Mouse (Mus musculus): ENCODE measurements at regions not wholly inside any gene's neighbourhood (a gene's known extent, or its start where the extent isn't known, plus 50 kb on each side); places are given as distances from the start of the nearest gene placed in this dataset.

DNA sequence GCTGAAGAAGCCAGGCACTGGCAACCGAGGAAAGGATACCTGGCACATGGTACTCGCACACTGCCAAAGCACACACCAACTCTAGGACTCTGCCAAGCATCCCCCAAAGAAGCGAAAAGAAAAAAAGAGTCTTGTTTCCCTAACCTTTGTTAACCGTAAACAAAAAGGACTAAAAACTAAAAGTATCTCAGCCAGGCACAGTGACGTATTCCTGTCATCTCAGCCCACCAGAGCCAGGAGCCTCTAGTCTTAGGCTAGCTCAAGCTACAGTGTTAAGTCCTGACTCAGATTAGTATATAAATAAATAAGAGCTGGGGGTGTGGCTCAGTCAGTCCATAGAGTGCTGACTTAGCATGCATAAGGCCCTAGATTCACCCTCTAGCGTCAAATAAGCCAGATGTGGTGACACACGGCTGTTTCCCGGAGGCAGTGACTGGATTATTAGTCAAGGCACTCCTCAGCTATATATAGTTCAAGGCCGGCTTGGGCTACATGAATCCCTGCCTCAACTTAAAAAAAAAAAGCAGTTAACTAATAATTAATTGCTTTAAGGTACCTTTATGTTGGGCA, 130.1 kb downstream of the Sox4 start:
- H3K4me1 ChIP-seq (ENCODE audit: control insufficient read depth in 1 of 2, insufficient read depth in 2 of 2, low read length in 2 of 2): no peaks in the 10 kb centered on the region
- no peaks in the 10 kb centered on the region for H3K9me3 ChIP-seq (replicated peaks; ENCODE audit: insufficient read depth, low read length)
- no peaks in the 10 kb centered on the region for H3K79me2 ChIP-seq (ENCODE audit: control insufficient read depth, insufficient read depth, low read length, poor library complexity)
- H3K9ac ChIP-seq (ENCODE audit: control insufficient read depth, low read depth, low read length, poor library complexity, severe bottlenecking): no peak overlapping the region
- no peak for DNase-seq (ENCODE audit: low read depth, low spot score)
- no peak for TF ChIP-seq UBTF (IDR thresholded peaks at IDR 0.05; ENCODE audit: borderline replicate concordance, insufficient read depth, low read depth, low read length)
- no peak for TF ChIP-seq CTCF (IDR thresholded peaks at IDR 0.05 in 2 of 3, conservative IDR thresholded peaks at IDR 0.05 in 1 of 3; ENCODE audit: control insufficient read depth in 1 of 3, insufficient read depth in 1 of 3, low read depth in 2 of 3, low read length in 3 of 3, poor library complexity in 1 of 3, severe bottlenecking in 1 of 3)
- no peak for TF ChIP-seq TBP (IDR thresholded peaks at IDR 0.05; ENCODE audit: low read depth, low read length)
- TF ChIP-seq ZKSCAN1 (IDR thresholded peaks at IDR 0.05; ENCODE audit: low read depth, low read length): no peak
- no peak for TF ChIP-seq NRF1 (IDR thresholded peaks at IDR 0.05; ENCODE audit: insufficient read depth, low read depth, low read length, poor library complexity, severe bottlenecking)
- no peak for TF ChIP-seq CHD2 (IDR thresholded peaks at IDR 0.05; ENCODE audit: low read length)
- no peak for TF ChIP-seq HCFC1 (IDR thresholded peaks at IDR 0.05; ENCODE audit: low read depth, low read length)
- no peak for TF ChIP-seq SMC3 (IDR thresholded peaks at IDR 0.05; ENCODE audit: low read depth, low read length)
- TF ChIP-seq MXI1 (IDR thresholded peaks at IDR 0.05; ENCODE audit: low read depth, low read length): no peak
- TF ChIP-seq NELFE (IDR thresholded peaks at IDR 0.05; ENCODE audit: low read depth, low read length): no peak
- no peak for TF ChIP-seq POLR2AphosphoS2 (IDR thresholded peaks at IDR 0.05; ENCODE audit: low read length)
- TF ChIP-seq POLR2AphosphoS5 (IDR thresholded peaks at IDR 0.05; ENCODE audit: borderline replicate concordance, low read depth, low read length): no peak
- TF ChIP-seq MAX (IDR thresholded peaks at IDR 0.05; ENCODE audit: low read length): no peak
- no peak for TF ChIP-seq ELF1 (IDR thresholded peaks at IDR 0.05; ENCODE audit: low read depth, low read length)
- no peak overlapping the region for H3K4me3 ChIP-seq (ENCODE audit: control insufficient read depth in 1 of 2, insufficient read depth in 1 of 2, low read depth in 2 of 2, low read length in 2 of 2)
- no peaks in the 10 kb centered on the region for H3K27me3 ChIP-seq (ENCODE audit: control insufficient read depth in 1 of 2, insufficient read depth in 2 of 2, low read length in 2 of 2)
- no peak overlapping the region for H3K27ac ChIP-seq (ENCODE audit: control insufficient read depth, low read depth, low read length)
- no peaks in the 10 kb centered on the region for H3K36me3 ChIP-seq (ENCODE audit: control insufficient read depth in 1 of 2, insufficient read depth in 2 of 2, low read length in 2 of 2)

DNA sequence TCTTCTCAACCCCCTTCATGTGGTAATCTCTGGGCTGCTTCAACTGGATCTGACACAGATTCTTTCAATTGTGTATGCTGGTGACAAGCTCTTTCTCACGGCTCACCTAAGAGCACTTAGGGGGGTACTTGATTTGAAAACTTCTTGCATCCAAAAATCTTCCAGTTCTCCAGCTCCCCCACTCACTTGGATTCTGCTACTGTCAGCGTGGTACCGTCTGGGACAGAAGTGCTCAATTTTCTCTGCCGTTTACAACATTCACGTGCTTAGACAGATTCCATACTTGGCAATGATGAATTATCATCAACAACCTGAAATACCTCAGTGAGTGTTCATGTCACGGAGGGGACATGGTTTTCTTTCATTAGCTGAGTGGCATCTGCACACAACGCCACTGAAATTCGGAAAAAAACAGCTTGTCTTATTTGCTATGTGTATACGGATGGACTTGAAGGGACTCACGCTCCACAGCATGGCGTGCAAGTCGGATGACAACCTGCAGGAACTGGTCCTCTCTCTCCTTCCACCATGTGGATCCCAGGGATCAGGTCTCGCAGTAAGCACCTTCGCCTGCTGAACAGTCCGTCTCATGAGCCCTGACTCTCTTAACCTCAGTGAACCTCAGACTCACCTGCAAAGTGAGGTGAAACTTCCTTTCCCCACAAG, 132.5 kb downstream of the Sox4 start:
- TF ChIP-seq KAT2A (conservative IDR thresholded peaks at IDR 0.05; ENCODE audit: low read depth, low read length) (no peak), E2F4 (IDR thresholded peaks at IDR 0.05; ENCODE audit: borderline replicate concordance, low read depth, low read length) (no peak)
- no peaks in the 10 kb centered on the region for H3K4me1 ChIP-seq (ENCODE audit: control insufficient read depth in 1 of 2, insufficient read depth in 2 of 2, low read length in 2 of 2)
- no peak overlapping the region for H3K9ac ChIP-seq (ENCODE audit: control insufficient read depth, low read depth, low read length, poor library complexity, severe bottlenecking)
- H3K27ac ChIP-seq (ENCODE audit: control insufficient read depth, low read depth, low read length): no peak overlapping the region
- no peak overlapping the region for H3K4me3 ChIP-seq (ENCODE audit: control insufficient read depth in 1 of 2, insufficient read depth in 1 of 2, low read depth in 2 of 2, low read length in 2 of 2)
- no peaks in the 10 kb centered on the region for H3K27me3 ChIP-seq (ENCODE audit: control insufficient read depth in 1 of 2, insufficient read depth in 2 of 2, low read length in 2 of 2)
- H3K36me3 ChIP-seq (ENCODE audit: control insufficient read depth in 1 of 2, insufficient read depth in 2 of 2, low read length in 2 of 2): no peaks in the 10 kb centered on the region
- H3K79me2 ChIP-seq (ENCODE audit: control insufficient read depth, insufficient read depth, low read length, poor library complexity): no peaks in the 10 kb centered on the region
- no peaks in the 10 kb centered on the region for H3K9me3 ChIP-seq (replicated peaks; ENCODE audit: insufficient read depth, low read length)
- DNase-seq (ENCODE audit: low read depth, low spot score): no peak

All from MEL (cell line).